Mouse (Mus musculus) testis, adult 2 months (tissue): ENCODE data around the gene Rerg.

ENCODE experiments used
- CTCF ChIP-seq: fragments of 200-500 bp; IDR thresholded peaks from 2 replicates; pipeline ENCODE4 v1.5.1; 2012; ENCODE audit warnings: low read depth, mild to moderate bottlenecking, inconsistent platforms, low read length, moderate library complexity; ENCODE audit not compliant: control insufficient read depth, insufficient read depth, insufficient replicate concordance
- POLR2A ChIP-seq: fragments of 200-500 bp; IDR thresholded peaks from 2 replicates; pipeline ENCODE4 v1.6.1; 2012; ENCODE audit warnings: low read depth, mild to moderate bottlenecking, inconsistent platforms, low read length, moderate library complexity; ENCODE audit not compliant: control insufficient read depth

DNA sequence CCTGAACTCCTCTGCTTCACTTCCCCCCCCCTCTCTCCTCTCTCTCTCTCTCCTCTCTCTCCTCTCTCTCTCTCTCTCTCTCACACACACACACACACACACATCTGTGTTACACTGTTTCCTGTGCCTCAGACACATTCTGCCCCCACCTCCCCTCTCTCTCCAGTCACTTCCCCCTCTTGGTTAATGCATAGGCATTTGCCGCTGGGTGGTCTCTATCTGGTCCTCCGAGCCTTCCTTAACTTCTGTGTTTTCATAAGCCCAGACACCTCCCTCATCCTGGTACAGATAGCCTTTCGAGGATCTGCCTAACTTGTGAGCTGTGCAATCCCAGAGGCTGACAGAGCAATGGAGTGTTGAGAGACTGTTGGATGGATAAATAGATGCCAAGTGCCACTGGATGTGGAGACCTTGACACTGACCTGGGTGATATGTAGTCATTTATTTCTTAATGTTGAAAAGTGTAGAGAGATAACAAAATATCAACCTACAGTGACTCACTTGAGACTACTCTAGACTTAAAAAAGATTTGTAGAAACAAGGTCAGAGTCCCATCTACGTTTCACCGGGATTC, 29.0 kb downstream of the Rerg start:
- TF ChIP-seq CTCF (no peak), POLR2A (no peak)
